Mouse (Mus musculus) kidney, postnatal 0 days (tissue): ENCODE data around the gene Tmprss6. TPM values are rescaled to one million over a fixed set of nuclear protein-coding genes. Genes with fewer than 3 reads are reported as not detected.

Experiments
- ATAC-seq: fragments of 200-750 bp; cut with Nextera tagmentation; replicated peaks from 2 replicates; pipeline ENCODE4 v1.8.0; 2017; ENCODE audit warnings: low read depth, moderate number of reproducible peaks, moderate TSS enrichment, moderate library complexity; ENCODE audit not compliant: low FRiP score
- DNase-seq: peaks from one replicate; pipeline ENCODE4 v3.0.0-alpha.2; 2016; ENCODE audit warnings: low spot score
- H3K27ac ChIP-seq: fragments of 300-500 bp; sonication (generic); 2 replicates; pipeline ENCODE4 v1.5.1; 2014; ENCODE audit warnings: mild to moderate bottlenecking
- H3K27me3 ChIP-seq: fragments of 300-500 bp; sonication (generic); 2 replicates; pipeline ENCODE4 v1.6.1; 2014; ENCODE audit warnings: low read length, mixed read lengths; ENCODE audit not compliant: insufficient read depth
- H3K36me3 ChIP-seq: fragments of 300-500 bp; sonication (generic); 2 replicates; pipeline ENCODE4 v1.6.1; 2014; ENCODE audit warnings: low read length, mixed read lengths; ENCODE audit not compliant: insufficient read depth
- H3K4me1 ChIP-seq: fragments of 300-500 bp; sonication (generic); replicated peaks from 2 replicates; pipeline ENCODE4 v1.6.1; 2014; ENCODE audit warnings: antibody characterized with exemption, low read length, mixed read lengths; ENCODE audit not compliant: insufficient read depth
- H3K4me2 ChIP-seq: fragments of 300-500 bp; sonication (generic); 2 replicates; pipeline ENCODE4 v1.6.1; 2014; ENCODE audit warnings: mild to moderate bottlenecking, low read length, moderate library complexity, mixed read lengths
- H3K4me3 ChIP-seq: fragments of 300-500 bp; sonication (generic); replicated peaks from 2 replicates; pipeline ENCODE4 v1.5.1; 2014; ENCODE audit warnings: low read depth, low read length
- H3K9ac ChIP-seq: fragments of 300-500 bp; sonication (generic); 2 replicates; pipeline ENCODE4 v1.6.1; 2014; ENCODE audit warnings: low read depth, low read length
- H3K9me3 ChIP-seq: fragments of 300-500 bp; sonication (generic); replicated peaks from 2 replicates; pipeline ENCODE4 v1.6.1; 2016; ENCODE audit warnings: low read length, inconsistent platforms, mixed read lengths
- CTCF ChIP-seq: IDR thresholded peaks from 2 replicates; pipeline ENCODE4 v1.5.1; 2016; ENCODE audit warnings: antibody characterized with exemption, low read depth, mild to moderate bottlenecking, moderate library complexity
- WGBS: fragments of 180-500 bp; shearing (Covaris S2); extraction: QIAGEN DNeasy Blood & Tissue Kit; methylation state at CpG from one replicate; pipeline ENCODE4 v1.1.7; 2014; 5-methylcytosine and 5-hydroxymethylcytosine counted together
- polyA plus RNA-seq: library from polyadenylated mRNA; unstranded; fragments of >200 nt; fragmentation: Nextera tagmentation; extraction: Ambion mirVana; gene quantifications from 2 replicates; pipeline ENCODE4 v1.2.1, GENCODE M21; 2015

Tmprss6 gene
- polyA plus RNA-seq, 1 experiment from 2014 or later = 0.24 TPM

DNA sequence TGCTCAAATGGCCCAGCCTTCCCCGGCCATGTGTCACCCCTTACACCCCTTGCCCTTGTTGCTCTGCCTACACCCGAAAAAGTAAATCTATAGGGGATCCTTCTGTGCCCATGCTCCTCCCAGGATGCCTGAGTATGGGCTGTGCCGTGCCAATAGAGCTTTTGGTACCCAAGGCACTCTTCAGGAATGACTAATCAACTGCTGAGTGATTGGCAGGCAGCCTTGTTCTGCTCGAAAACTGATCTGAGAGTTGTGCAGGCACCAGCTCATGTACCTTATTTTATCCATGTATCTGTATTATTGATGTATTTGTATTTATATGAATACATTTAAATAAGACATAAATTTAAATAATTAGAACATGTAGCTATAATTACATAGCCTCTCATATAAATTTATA is 18.6 kb upstream of the Tmprss6 start:
- Histone ChIP-seq H3K27me3 (no peaks in the 10 kb centered on the region), H3K4me3 (no peak overlapping the region), H3K9me3 (no peaks in the 10 kb centered on the region), H3K4me1 (no peaks in the 10 kb centered on the region), H3K4me2 (no peak overlapping the region), H3K27ac (no peak overlapping the region), H3K9ac (no peak overlapping the region), H3K36me3 (no peaks in the 10 kb centered on the region)
- ATAC-seq (no peak), DNase-seq (no peak)
- TF ChIP-seq CTCF = no peak
- 66% methylated on average over 4 of the region's 4 CpGs for WGBS

DNA sequence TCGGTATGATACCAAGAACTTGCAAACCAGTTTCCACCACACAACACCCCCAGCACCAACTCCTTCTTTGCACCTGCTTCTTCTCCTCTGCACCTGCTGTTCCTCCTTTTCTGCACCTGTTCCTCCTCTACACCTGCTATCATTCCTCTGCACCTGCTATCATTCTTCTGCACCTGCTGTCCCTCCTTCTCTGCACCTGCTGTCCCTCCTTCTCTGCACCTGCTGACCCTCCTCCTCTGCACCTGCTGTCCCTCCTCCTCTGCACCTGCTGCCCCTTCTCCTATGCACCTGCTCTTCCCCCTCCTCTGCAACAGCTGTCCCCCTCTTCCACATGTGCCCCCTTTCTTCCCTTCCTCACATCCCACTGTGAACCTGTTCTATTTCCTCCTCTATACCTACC is 18.1 kb upstream of the Tmprss6 start:
- no peaks in the 10 kb centered on the region for H3K27me3 ChIP-seq
- 90% methylated on average over 1 of the region's 1 CpGs for WGBS

DNA sequence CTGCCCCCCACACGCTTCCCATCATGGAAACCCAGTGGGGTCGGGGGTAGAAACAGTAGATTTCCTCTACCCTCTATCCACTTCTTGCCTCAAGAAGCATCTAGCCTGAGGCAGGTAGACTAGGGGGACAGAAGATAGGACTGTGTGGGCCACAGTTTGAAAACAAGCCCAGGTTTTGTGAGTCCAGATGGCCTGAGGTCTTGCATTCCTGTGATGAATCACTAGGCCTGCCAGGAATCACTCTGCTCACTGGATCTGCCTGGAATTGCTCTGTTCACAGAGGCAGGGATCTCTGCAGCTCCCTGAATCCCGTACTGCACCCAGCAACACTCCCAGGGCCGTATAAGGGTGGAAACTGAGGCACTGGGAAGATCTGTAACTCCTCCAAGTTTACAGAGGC is 14.9 kb upstream of the Tmprss6 start:
- Histone ChIP-seq H3K4me2 (no peak overlapping the region), H3K27ac (no peak overlapping the region), H3K9me3 (no peaks in the 10 kb centered on the region), H3K36me3 (no peaks in the 10 kb centered on the region), H3K4me3 (no peak overlapping the region), H3K27me3 (no peaks in the 10 kb centered on the region), H3K9ac (no peak overlapping the region), H3K4me1 (no peaks in the 10 kb centered on the region)
- WGBS = 72% methylated on average over 4 of the region's 4 CpGs
- TF ChIP-seq CTCF = no peak
- no peak for DNase-seq
- ATAC-seq = no peak

More for the DNA sequence above, 18.1 kb upstream of the Tmprss6 start:
- ATAC-seq (no peak), DNase-seq (no peak)
- Histone ChIP-seq H3K9ac (no peak overlapping the region), H3K4me1 (no peaks in the 10 kb centered on the region), H3K36me3 (no peaks in the 10 kb centered on the region), H3K4me3 (no peak overlapping the region), H3K27ac (no peak overlapping the region), H3K4me2 (no peak overlapping the region), H3K9me3 (no peaks in the 10 kb centered on the region)
- no peak for TF ChIP-seq CTCF

DNA sequence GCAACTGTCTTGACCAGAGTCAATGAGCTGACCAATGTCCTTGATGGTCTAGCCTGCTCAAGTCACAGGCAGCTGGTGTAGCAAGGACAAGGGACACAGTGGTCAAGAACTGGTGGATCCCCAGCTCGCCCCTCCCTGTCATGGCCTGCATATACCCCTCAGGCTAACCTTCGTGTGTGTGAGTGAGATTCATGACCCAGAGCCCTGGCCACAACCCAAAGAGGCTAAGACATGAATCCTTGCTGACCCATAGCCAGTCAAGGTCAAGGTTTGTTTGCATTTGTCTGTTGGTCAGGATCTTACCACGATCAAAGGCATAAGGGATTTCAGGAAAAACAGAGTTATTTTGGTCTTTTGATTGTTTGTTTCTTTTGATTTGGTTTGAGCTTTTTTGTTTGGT is 14.1 kb upstream of the Tmprss6 start:
- H3K27ac ChIP-seq = no peak overlapping the region
- no peaks in the 10 kb centered on the region for H3K9me3 ChIP-seq
- WGBS = 42% methylated on average over 3 of the region's 3 CpGs
- no peak for TF ChIP-seq CTCF
- no peak for DNase-seq
- no peak overlapping the region for H3K4me3 ChIP-seq
- no peaks in the 10 kb centered on the region for H3K27me3 ChIP-seq
- H3K9ac ChIP-seq = no peak overlapping the region
- H3K4me2 ChIP-seq = no peak overlapping the region
- ATAC-seq = no peak
- no peaks in the 10 kb centered on the region for H3K36me3 ChIP-seq
- no peaks in the 10 kb centered on the region for H3K4me1 ChIP-seq

DNA sequence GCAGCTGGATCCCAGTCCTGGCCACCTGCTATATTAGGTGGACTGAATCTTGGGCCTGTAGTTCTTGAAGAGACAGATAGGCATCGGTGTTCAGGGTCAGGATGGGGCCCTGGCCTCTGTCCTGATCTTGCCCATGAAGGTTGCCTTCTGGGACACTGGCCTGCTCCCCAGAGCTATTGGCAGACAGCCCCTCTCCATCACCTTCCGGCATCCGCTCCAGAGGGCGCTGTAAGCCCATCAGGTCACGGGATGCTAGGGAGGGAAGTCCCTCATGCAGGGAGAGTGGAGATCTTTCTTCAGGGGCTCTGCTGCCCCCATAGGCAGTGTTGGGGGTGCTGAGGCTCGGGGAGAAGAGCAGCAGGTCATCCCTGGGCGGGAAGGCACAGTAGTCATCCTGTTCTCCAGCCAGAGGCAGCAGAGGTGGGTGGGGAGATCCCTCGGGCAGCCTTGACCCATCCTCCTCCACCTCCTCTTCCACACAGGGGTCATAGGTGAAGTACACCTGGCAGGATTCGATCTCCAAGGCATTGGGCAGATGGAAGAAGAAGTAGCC is 13.1 kb upstream of the Tmprss6 start:
- 56% methylated on average over 9 of the region's 9 CpGs for WGBS
- H3K4me1 ChIP-seq = no peaks in the 10 kb centered on the region
- no peak overlapping the region for H3K4me2 ChIP-seq
- H3K27me3 ChIP-seq = no peaks in the 10 kb centered on the region
- H3K27ac ChIP-seq = no peak overlapping the region
- no peaks in the 10 kb centered on the region for H3K9me3 ChIP-seq
- DNase-seq (no peak), ATAC-seq (no peak)
- H3K9ac ChIP-seq = no peak overlapping the region
- H3K4me3 ChIP-seq = no peak overlapping the region
- TF ChIP-seq CTCF = peak; percentile 38; the same call in 1 of the 2 replicates
- H3K36me3 ChIP-seq = no peaks in the 10 kb centered on the region

DNA sequence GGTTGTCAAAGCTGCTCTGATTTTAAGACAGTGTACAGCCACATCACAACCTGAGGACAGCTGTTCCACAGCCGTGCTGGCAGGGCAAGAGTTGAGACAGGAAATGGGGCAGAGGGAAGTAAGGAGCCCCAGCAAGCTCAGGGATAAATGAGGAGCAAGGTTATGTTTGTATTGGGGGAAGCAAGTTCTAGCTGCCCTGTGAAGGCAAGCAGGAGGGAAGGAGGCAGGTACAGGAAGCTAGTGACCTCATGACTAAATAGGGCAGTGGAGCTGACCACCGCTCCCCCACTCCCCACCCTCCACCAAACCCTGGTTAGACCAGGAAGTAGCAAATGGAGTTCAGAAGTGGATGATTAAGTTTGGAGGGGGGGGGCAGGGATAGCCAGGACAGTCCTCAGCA is 12.6 kb upstream of the Tmprss6 start:
- H3K27me3 ChIP-seq = no peaks in the 10 kb centered on the region
- H3K36me3 ChIP-seq = no peaks in the 10 kb centered on the region
- WGBS = 34% methylated on average over 2 of the region's 2 CpGs
- no peak for DNase-seq
- TF ChIP-seq CTCF = no peak
- no peak overlapping the region for H3K4me2 ChIP-seq
- no peak overlapping the region for H3K4me3 ChIP-seq
- no peak overlapping the region for H3K9ac ChIP-seq
- no peaks in the 10 kb centered on the region for H3K4me1 ChIP-seq
- no peak overlapping the region for H3K27ac ChIP-seq
- no peak for ATAC-seq
- no peaks in the 10 kb centered on the region for H3K9me3 ChIP-seq

DNA sequence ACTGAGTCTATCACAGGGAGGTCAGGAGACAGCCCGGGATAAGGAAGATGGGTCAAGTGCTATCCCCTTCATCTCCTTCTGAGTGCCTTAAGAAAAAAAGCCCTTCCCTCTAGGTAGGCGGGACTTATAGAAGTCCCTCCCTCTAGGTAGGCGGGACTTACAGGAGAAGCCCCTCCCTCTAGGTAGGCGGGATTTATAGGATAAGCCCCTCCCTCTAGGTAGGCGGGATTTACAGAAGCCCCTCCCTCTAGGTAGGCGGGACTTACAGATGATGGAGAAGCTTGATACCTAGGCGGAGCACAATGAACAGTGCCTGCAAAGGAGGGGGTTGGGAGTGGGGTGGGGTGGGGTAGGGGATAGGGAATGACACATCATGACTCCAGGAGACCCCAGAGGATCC is 11.7 kb upstream of the Tmprss6 start:
- Histone ChIP-seq H3K36me3 (no peaks in the 10 kb centered on the region), H3K4me1 (no peaks in the 10 kb centered on the region), H3K4me3 (no peak overlapping the region), H3K27me3 (no peaks in the 10 kb centered on the region), H3K27ac (no peak overlapping the region), H3K9ac (no peak overlapping the region), H3K9me3 (no peaks in the 10 kb centered on the region), H3K4me2 (no peak overlapping the region)
- no peak for TF ChIP-seq CTCF
- DNase-seq (no peak), ATAC-seq (no peak)
- WGBS = 75% methylated on average over 7 of the region's 7 CpGs
